Mouse (Mus musculus): ENCODE results near the gene Clpx. TPM values are rescaled to one million over a fixed set of nuclear protein-coding genes. Genes with fewer than 3 reads are reported as not detected.
A peak's percentile ranks its signal among the peaks of the same experiment; 100 is the strongest.

Gene Clpx
- total RNA-seq, 2 experiments from 2014 or later, result 54.0 to 72.6 TPM

- Histone ChIP-seq H3K4me3 (peak overlapping the region; percentile 82), H3K27ac (peak overlapping the region; percentile 96)
- no peak for DNase-seq
- TF ChIP-seq CTCF (IDR thresholded peaks at IDR 0.05), result no peak
- intact Hi-C loops (cut with DNase I), result no loop called here
Measured at GRCm38 (mm10) chr9:65294716-65295378, 787 bp downstream of the Clpx start.

GRCm38 (mm10) chr9:65297056-65297455 lies 3.0 kb downstream of the Clpx start:
- DNase-seq, result no peak
- intact Hi-C loops (cut with DNase I), result no loop called here
- Histone ChIP-seq H3K27ac (no peak overlapping the region), H3K4me3 (no peak overlapping the region)
- no peak for TF ChIP-seq CTCF (IDR thresholded peaks at IDR 0.05)

GRCm38 (mm10) chr9:65298761-65299160 lies 4.7 kb downstream of the Clpx start:
- DNase-seq, result no peak
- intact Hi-C loops (cut with DNase I), result no loop called here
- Histone ChIP-seq H3K4me3 (no peak overlapping the region; the same call in 1 of the 2 replicates), H3K27ac (peak overlapping the region; percentile 78)
- TF ChIP-seq CTCF (IDR thresholded peaks at IDR 0.05), result no peak

GRCm38 (mm10) chr9:65299650-65300049 lies 5.6 kb downstream of the Clpx start:
- H3K4me3 ChIP-seq, result no peak overlapping the region
- no peak for TF ChIP-seq CTCF (IDR thresholded peaks at IDR 0.05)
- H3K27ac ChIP-seq, result peak overlapping the region; percentile 78
- no peak for DNase-seq
- intact Hi-C loops (cut with DNase I), result no loop called here

- peak overlapping the region; percentile 78 for H3K27ac ChIP-seq
- intact Hi-C loops (cut with DNase I), result no loop called here
- DNase-seq, result no peak
Measured at GRCm38 (mm10) chr9:65302327-65302983, 8.4 kb downstream of the Clpx start.

GRCm38 (mm10) chr9:65303586-65303985 lies 9.5 kb downstream of the Clpx start:
- H3K4me3 ChIP-seq, result peak overlapping the region; percentile 3; the same call in 1 of the 2 replicates
- H3K27ac ChIP-seq, result peak overlapping the region; percentile 78
- no peak for TF ChIP-seq CTCF (IDR thresholded peaks at IDR 0.05)
- no peak for DNase-seq
- intact Hi-C loops (cut with DNase I), result no loop called here

More at GRCm38 (mm10) chr9:65302327-65302983, 8.4 kb downstream of the Clpx start:
- H3K4me3 ChIP-seq, result 0 out of 2 replicates have a peak overlapping the region, but pooled peaks have one; percentile 17
- no peak for TF ChIP-seq CTCF (IDR thresholded peaks at IDR 0.05)

- H3K4me3 ChIP-seq, result peak overlapping the region; percentile 3; the same call in 1 of the 2 replicates
- TF ChIP-seq CTCF (IDR thresholded peaks at IDR 0.05), result no peak
- intact Hi-C loops (cut with DNase I), result no loop called here
- no peak for DNase-seq
- H3K27ac ChIP-seq, result peak overlapping the region; percentile 78
Measured at GRCm38 (mm10) chr9:65304300-65304699, 10.2 kb downstream of the Clpx start.

GRCm38 (mm10) chr9:65306672-65307071 lies 12.6 kb downstream of the Clpx start:
- TF ChIP-seq CTCF (IDR thresholded peaks at IDR 0.05), result no peak
- Histone ChIP-seq H3K4me3 (no peak overlapping the region), H3K27ac (peak overlapping the region; percentile 78)
- intact Hi-C loops (cut with DNase I), result no loop called here
- peak; percentile 67 for DNase-seq

GRCm38 (mm10) chr9:65308011-65308410 lies 14.0 kb downstream of the Clpx start:
- DNase-seq, result no peak
- Histone ChIP-seq H3K4me3 (no peak overlapping the region), H3K27ac (peak overlapping the region; percentile 78)
- no peak for TF ChIP-seq CTCF (IDR thresholded peaks at IDR 0.05)
- intact Hi-C loops (cut with DNase I), result no loop called here

GRCm38 (mm10) chr9:65312669-65313357 lies 18.8 kb downstream of the Clpx start:
- TF ChIP-seq CTCF (IDR thresholded peaks at IDR 0.05), result no peak
- intact Hi-C loops (cut with DNase I), result no loop called here
- no peak for DNase-seq
- Histone ChIP-seq H3K27ac (no peak overlapping the region), H3K4me3 (no peak overlapping the region)

- no peak overlapping the region for H3K4me3 ChIP-seq
- intact Hi-C loops (cut with DNase I), result no loop called here
- DNase-seq, result no peak
- H3K27ac ChIP-seq, result no peak overlapping the region
- no peak for TF ChIP-seq CTCF (IDR thresholded peaks at IDR 0.05)
Measured at GRCm38 (mm10) chr9:65313846-65314245, 19.8 kb downstream of the Clpx start.

- no peak for DNase-seq
- intact Hi-C loops (cut with DNase I), result no loop called here
- H3K4me3 ChIP-seq, result no peak overlapping the region
- H3K27ac ChIP-seq, result no peak overlapping the region
- TF ChIP-seq CTCF (IDR thresholded peaks at IDR 0.05), result no peak
Measured at GRCm38 (mm10) chr9:65322255-65322900, 28.3 kb downstream of the Clpx start.
